Comparison of ENCODE assay signal across 15 mouse cellular contexts in genomic region chr17:7326415-7326814, GRCm38 (mm10). TPM values are rescaled to one million over a fixed set of nuclear protein-coding genes. Genes with fewer than 3 reads are reported as not detected.
"Had no signal": no experiment of that assay in that cellular context is flagged by ENCODE, and none has a peak within 500 bp of the region (broad histone marks: within the 10 kb centered on the region; RNA-seq: fewer than 3 reads in every experiment).

No protein-coding gene starts in this region.

RNA-seq across cellular contexts. Expression of gene Tcp10a, which starts 2.0 kb away (rescaled TPM):
- polyA plus RNA-seq: liver, postnatal 0 days; lung, adult 2 months; lung, embryonic 16.5 days; midbrain, embryonic 10.5 days; midbrain, embryonic 12.5 days; midbrain, embryonic 14.5 days; midbrain, embryonic 16.5 days; myocyte; neural tube, embryonic 11.5 days; neural tube, embryonic 15.5 days; small intestine, adult 2 months; stomach, embryonic 14.5 days; stomach, embryonic 16.5 days had no signal

RNA-seq across cellular contexts. Expression of gene Ttll2, which starts 26.1 kb away (rescaled TPM):
- polyA plus RNA-seq: liver, postnatal 0 days; lung, embryonic 16.5 days; midbrain, embryonic 10.5 days; midbrain, embryonic 12.5 days; midbrain, embryonic 14.5 days; midbrain, embryonic 16.5 days; myocyte; neural tube, embryonic 11.5 days; neural tube, embryonic 13.5 days; neural tube, embryonic 15.5 days; stomach, embryonic 14.5 days; stomach, embryonic 16.5 days; thymus, postnatal 0 days had no signal

RNA-seq across cellular contexts. Expression of gene Gm49630, which starts 45.4 kb away (rescaled TPM):
- polyA plus RNA-seq: liver, postnatal 0 days; lung, adult 2 months; lung, embryonic 16.5 days; midbrain, embryonic 10.5 days; midbrain, embryonic 12.5 days; midbrain, embryonic 14.5 days; midbrain, embryonic 16.5 days; myocyte; neural tube, embryonic 11.5 days; neural tube, embryonic 13.5 days; neural tube, embryonic 15.5 days; stomach, embryonic 14.5 days; stomach, embryonic 16.5 days; thymus, postnatal 0 days had no signal

RNA-seq across cellular contexts. Expression of gene Unc93a2, which starts 58.8 kb away (rescaled TPM):
- polyA plus RNA-seq: lung, embryonic 16.5 days; midbrain, embryonic 10.5 days; midbrain, embryonic 12.5 days; midbrain, embryonic 14.5 days; midbrain, embryonic 16.5 days; myocyte; neural tube, embryonic 11.5 days; neural tube, embryonic 13.5 days; stomach, embryonic 14.5 days; stomach, embryonic 16.5 days had no signal
